Mouse (Mus musculus) myocyte (in vitro differentiated cells): ENCODE measurements around the gene 2210016F16Rik.
A peak's percentile ranks its signal among the peaks of the same experiment; 100 is the strongest.

ENCODE experiments used
- CEBPB ChIP-seq: IDR thresholded peaks from 2 replicates; pipeline ENCODE4 v1.6.1; 2011; ENCODE audit warnings: mild to moderate bottlenecking, moderate library complexity; ENCODE audit not compliant: poor library complexity, insufficient read depth, severe bottlenecking
- E2F4 ChIP-seq: IDR thresholded peaks from one replicate; pipeline ENCODE4 v1.6.1; 2011; ENCODE audit warnings: mild to moderate bottlenecking, control low read depth, moderate library complexity; ENCODE audit not compliant: insufficient read depth
- MAX ChIP-seq: IDR thresholded peaks from one replicate; pipeline ENCODE4 v1.6.1; 2011; ENCODE audit warnings: low read depth, mild to moderate bottlenecking, control low read depth
- POLR2A ChIP-seq: IDR thresholded peaks from one replicate; pipeline ENCODE4 v1.6.1; 2011; ENCODE audit warnings: low read depth, mild to moderate bottlenecking, control low read depth, moderate library complexity; ENCODE audit not compliant: insufficient read length
- POLR2AphosphoS2 ChIP-seq: IDR thresholded peaks from one replicate; pipeline ENCODE4 v1.6.1; 2011; ENCODE audit warnings: low read depth, control low read depth; ENCODE audit not compliant: insufficient read length
- REST ChIP-seq: IDR thresholded peaks from one replicate; pipeline ENCODE4 v1.6.1; 2011; ENCODE audit warnings: mild to moderate bottlenecking, control low read depth, moderate library complexity; ENCODE audit not compliant: insufficient read depth, insufficient read length
- TCF12 ChIP-seq: IDR thresholded peaks from one replicate; pipeline ENCODE4 v1.6.1; 2011; ENCODE audit warnings: mild to moderate bottlenecking, control low read depth; ENCODE audit not compliant: poor library complexity, insufficient read depth, severe bottlenecking
- USF1 ChIP-seq: IDR thresholded peaks from one replicate; pipeline ENCODE4 v1.6.1; 2011; ENCODE audit warnings: low read depth, mild to moderate bottlenecking, control low read depth, moderate library complexity

DNA sequence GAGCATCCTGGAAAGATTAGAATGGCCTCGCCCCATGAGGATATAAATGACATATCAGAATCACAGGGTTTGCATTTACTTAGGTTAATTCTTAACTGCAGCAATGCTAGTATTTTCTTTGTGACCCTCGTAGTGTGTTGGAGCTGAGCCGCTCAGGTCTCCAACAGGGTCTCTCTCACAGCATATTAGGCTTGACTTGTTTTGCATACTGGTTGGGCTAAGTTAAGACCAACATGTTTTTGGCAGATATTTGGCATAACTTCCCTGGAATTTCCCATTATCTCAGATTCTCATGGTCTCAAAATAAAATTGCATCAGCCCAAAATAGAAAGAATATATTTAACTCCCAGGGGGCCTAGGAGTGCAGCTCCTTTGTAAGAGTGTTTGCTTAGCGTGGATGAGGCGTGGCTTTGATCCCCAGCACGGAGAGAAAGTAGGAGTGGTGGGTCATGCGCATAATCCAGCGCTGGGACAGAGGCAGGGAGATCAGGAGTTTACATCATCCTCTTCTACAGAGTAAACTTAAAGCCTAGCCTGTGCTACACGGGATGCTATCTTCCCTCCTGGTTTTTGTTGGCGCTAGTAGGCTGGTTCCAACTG lies 38.1 kb upstream of the 2210016F16Rik start:
- TF ChIP-seq POLR2A = no peak
- no peak for TF ChIP-seq POLR2AphosphoS2
- TF ChIP-seq MAX = no peak
- TF ChIP-seq E2F4 = no peak
- no peak for TF ChIP-seq REST
- no peak for TF ChIP-seq TCF12
- 0 out of 2 replicates have a peak, but pooled peaks have one; percentile 15 for TF ChIP-seq CEBPB
- TF ChIP-seq USF1 = no peak
